Mouse (Mus musculus) small intestine, adult 2 months (tissue): ENCODE measurements around the gene Sugt1.

Experiments
- CTCF ChIP-seq: fragments of 200-500 bp; IDR thresholded peaks from 2 replicates; pipeline ENCODE4 v1.5.1; 2012; ENCODE audit warnings: low read depth, mild to moderate bottlenecking, control low read depth, inconsistent platforms, low read length, moderate library complexity, mixed read lengths; ENCODE audit not compliant: insufficient replicate concordance, insufficient read length; ENCODE audit errors: extremely low read depth
- POLR2A ChIP-seq: fragments of 200-500 bp; IDR thresholded peaks from 2 replicates; pipeline ENCODE4 v1.6.1; 2012; ENCODE audit warnings: low read depth, mild to moderate bottlenecking, control low read depth, inconsistent platforms, low read length, moderate library complexity

GRCm38 (mm10) chr14:79574361-79574760, 13.1 kb upstream of the Sugt1 start:
- no peak for TF ChIP-seq CTCF
- no peak for TF ChIP-seq POLR2A
